Mouse (Mus musculus): ENCODE results near the gene Rhobtb1. TPM values are rescaled to one million over a fixed set of nuclear protein-coding genes. Genes with fewer than 3 reads are reported as not detected.

The Rhobtb1 gene
- total RNA-seq, 1 experiment, result 2.7 TPM

GRCm38 (mm10) chr10:69156462-69156861, 5.2 kb downstream of the Rhobtb1 start:
- Histone ChIP-seq H3K9ac (ENCODE audit: insufficient read depth, low read depth, low read length, poor library complexity, severe bottlenecking) (no peak overlapping the region), H3K4me3 (ENCODE audit: insufficient read depth in 1 of 2, low read depth in 1 of 2, low read length in 2 of 2, poor library complexity in 1 of 2, severe bottlenecking in 1 of 2) (no peak overlapping the region), H3K9me3 (ENCODE audit: control insufficient read depth, insufficient read depth, low read depth, low read length) (no peaks in the 10 kb centered on the region), H3K36me3 (ENCODE audit: control insufficient read depth, insufficient read depth, low read length, poor library complexity, severe bottlenecking) (no peaks in the 10 kb centered on the region), H3K4me1 (ENCODE audit: control insufficient read depth in 2 of 2, insufficient read depth in 2 of 2, low read length in 2 of 2, poor library complexity in 1 of 2) (no peaks in the 10 kb centered on the region; a peak in 1 of 4 replicates), H3K27ac (ENCODE audit: insufficient read depth, low read depth, low read length, poor library complexity, severe bottlenecking) (no peak overlapping the region)
- DNase-seq (ENCODE audit: low read depth, low spot score), result no peak
- in situ Hi-C loops (cut with MboI; ENCODE audit: low sequenced_read_pairs in 2 of 2, unreplicated experiment in 2 of 2), result no loop called here
- TF ChIP-seq ZC3H11A (IDR thresholded peaks at IDR 0.05; ENCODE audit: borderline replicate concordance, low read depth, low read length), result no peak
- TF ChIP-seq HCFC1 (IDR thresholded peaks at IDR 0.05; ENCODE audit: borderline replicate concordance, insufficient read depth, low read length), result no peak
- no peak for TF ChIP-seq MAFK (IDR thresholded peaks at IDR 0.05; ENCODE audit: insufficient read depth, low read depth, low read length)
- TF ChIP-seq CHD2 (IDR thresholded peaks at IDR 0.05; ENCODE audit: low read depth, low read length), result no peak
- TF ChIP-seq ZNF384 (IDR thresholded peaks at IDR 0.05; ENCODE audit: low read depth, low read length), result no peak

- no peak for TF ChIP-seq ZC3H11A (IDR thresholded peaks at IDR 0.05; ENCODE audit: borderline replicate concordance, low read depth, low read length)
- TF ChIP-seq MAFK (IDR thresholded peaks at IDR 0.05; ENCODE audit: insufficient read depth, low read depth, low read length), result no peak
- no peak for TF ChIP-seq CHD2 (IDR thresholded peaks at IDR 0.05; ENCODE audit: low read depth, low read length)
- TF ChIP-seq ZNF384 (IDR thresholded peaks at IDR 0.05; ENCODE audit: low read depth, low read length), result no peak
- no peak for TF ChIP-seq HCFC1 (IDR thresholded peaks at IDR 0.05; ENCODE audit: borderline replicate concordance, insufficient read depth, low read length)
- Histone ChIP-seq H3K36me3 (ENCODE audit: control insufficient read depth, insufficient read depth, low read length, poor library complexity, severe bottlenecking) (no peaks in the 10 kb centered on the region), H3K9me3 (ENCODE audit: control insufficient read depth, insufficient read depth, low read depth, low read length) (no peaks in the 10 kb centered on the region), H3K9ac (ENCODE audit: insufficient read depth, low read depth, low read length, poor library complexity, severe bottlenecking) (no peak overlapping the region), H3K4me1 (ENCODE audit: control insufficient read depth in 2 of 2, insufficient read depth in 2 of 2, low read length in 2 of 2, poor library complexity in 1 of 2) (no peaks in the 10 kb centered on the region; a peak in 1 of 4 replicates), H3K4me3 (ENCODE audit: insufficient read depth in 1 of 2, low read depth in 1 of 2, low read length in 2 of 2, poor library complexity in 1 of 2, severe bottlenecking in 1 of 2) (no peak overlapping the region), H3K27ac (ENCODE audit: insufficient read depth, low read depth, low read length, poor library complexity, severe bottlenecking) (no peak overlapping the region)
- in situ Hi-C loops (cut with MboI; ENCODE audit: low sequenced_read_pairs in 2 of 2, unreplicated experiment in 2 of 2), result no loop called here
- DNase-seq (ENCODE audit: low read depth, low spot score), result no peak
Observed at GRCm38 (mm10) chr10:69157471-69157870, 6.2 kb downstream of the Rhobtb1 start.

DNA sequence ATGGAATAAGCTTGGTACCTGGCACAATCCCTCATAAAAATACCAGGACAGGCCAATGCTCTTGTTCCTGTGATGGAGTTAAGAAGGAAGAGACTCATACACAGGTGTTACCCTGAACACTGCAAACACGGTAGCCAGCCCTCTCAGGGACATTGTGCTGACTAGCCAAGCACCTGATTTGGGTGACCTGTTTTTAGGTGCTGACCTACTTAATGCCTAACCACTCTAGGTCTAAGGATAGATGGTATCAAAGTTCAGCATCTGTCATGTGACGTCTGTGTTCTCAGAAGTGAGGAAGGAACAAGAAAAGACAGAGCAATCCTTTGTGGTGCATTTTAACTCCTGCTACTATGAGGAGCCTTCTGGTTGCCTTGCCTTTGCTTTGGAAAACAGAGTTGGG, 9.6 kb downstream of the Rhobtb1 start:
- Histone ChIP-seq H3K9me3 (ENCODE audit: control insufficient read depth, insufficient read depth, low read depth, low read length) (no peaks in the 10 kb centered on the region), H3K27ac (ENCODE audit: insufficient read depth, low read depth, low read length, poor library complexity, severe bottlenecking) (no peak overlapping the region), H3K36me3 (ENCODE audit: control insufficient read depth, insufficient read depth, low read length, poor library complexity, severe bottlenecking) (no peaks in the 10 kb centered on the region), H3K9ac (ENCODE audit: insufficient read depth, low read depth, low read length, poor library complexity, severe bottlenecking) (no peak overlapping the region), H3K4me1 (ENCODE audit: control insufficient read depth in 2 of 2, insufficient read depth in 2 of 2, low read length in 2 of 2, poor library complexity in 1 of 2) (no peaks in the 10 kb centered on the region; a peak in 1 of 4 replicates), H3K4me3 (ENCODE audit: insufficient read depth in 1 of 2, low read depth in 1 of 2, low read length in 2 of 2, poor library complexity in 1 of 2, severe bottlenecking in 1 of 2) (no peak overlapping the region)
- DNase-seq (ENCODE audit: low read depth, low spot score), result no peak
- TF ChIP-seq ZNF384 (IDR thresholded peaks at IDR 0.05; ENCODE audit: low read depth, low read length) (no peak), ZC3H11A (IDR thresholded peaks at IDR 0.05; ENCODE audit: borderline replicate concordance, low read depth, low read length) (no peak), MAFK (IDR thresholded peaks at IDR 0.05; ENCODE audit: insufficient read depth, low read depth, low read length) (no peak), HCFC1 (IDR thresholded peaks at IDR 0.05; ENCODE audit: borderline replicate concordance, insufficient read depth, low read length) (no peak), CHD2 (IDR thresholded peaks at IDR 0.05; ENCODE audit: low read depth, low read length) (no peak)
- in situ Hi-C loops (cut with MboI; ENCODE audit: low sequenced_read_pairs in 2 of 2, unreplicated experiment in 2 of 2), result no loop called here

- Histone ChIP-seq H3K27ac (ENCODE audit: insufficient read depth, low read depth, low read length, poor library complexity, severe bottlenecking) (no peak overlapping the region), H3K9me3 (ENCODE audit: control insufficient read depth, insufficient read depth, low read depth, low read length) (no peaks in the 10 kb centered on the region), H3K4me1 (ENCODE audit: control insufficient read depth in 2 of 2, insufficient read depth in 2 of 2, low read length in 2 of 2, poor library complexity in 1 of 2) (no peaks in the 10 kb centered on the region; a peak in 1 of 4 replicates), H3K4me3 (ENCODE audit: insufficient read depth in 1 of 2, low read depth in 1 of 2, low read length in 2 of 2, poor library complexity in 1 of 2, severe bottlenecking in 1 of 2) (no peak overlapping the region), H3K9ac (ENCODE audit: insufficient read depth, low read depth, low read length, poor library complexity, severe bottlenecking) (no peak overlapping the region), H3K36me3 (ENCODE audit: control insufficient read depth, insufficient read depth, low read length, poor library complexity, severe bottlenecking) (no peaks in the 10 kb centered on the region)
- TF ChIP-seq ZC3H11A (IDR thresholded peaks at IDR 0.05; ENCODE audit: borderline replicate concordance, low read depth, low read length) (no peak), CHD2 (IDR thresholded peaks at IDR 0.05; ENCODE audit: low read depth, low read length) (no peak), HCFC1 (IDR thresholded peaks at IDR 0.05; ENCODE audit: borderline replicate concordance, insufficient read depth, low read length) (no peak), ZNF384 (IDR thresholded peaks at IDR 0.05; ENCODE audit: low read depth, low read length) (no peak), MAFK (IDR thresholded peaks at IDR 0.05; ENCODE audit: insufficient read depth, low read depth, low read length) (no peak)
- in situ Hi-C loops (cut with MboI; ENCODE audit: low sequenced_read_pairs in 2 of 2, unreplicated experiment in 2 of 2), result no loop called here
- no peak for DNase-seq (ENCODE audit: low read depth, low spot score)
Observed at GRCm38 (mm10) chr10:69161503-69161902, 10.3 kb downstream of the Rhobtb1 start.

DNA sequence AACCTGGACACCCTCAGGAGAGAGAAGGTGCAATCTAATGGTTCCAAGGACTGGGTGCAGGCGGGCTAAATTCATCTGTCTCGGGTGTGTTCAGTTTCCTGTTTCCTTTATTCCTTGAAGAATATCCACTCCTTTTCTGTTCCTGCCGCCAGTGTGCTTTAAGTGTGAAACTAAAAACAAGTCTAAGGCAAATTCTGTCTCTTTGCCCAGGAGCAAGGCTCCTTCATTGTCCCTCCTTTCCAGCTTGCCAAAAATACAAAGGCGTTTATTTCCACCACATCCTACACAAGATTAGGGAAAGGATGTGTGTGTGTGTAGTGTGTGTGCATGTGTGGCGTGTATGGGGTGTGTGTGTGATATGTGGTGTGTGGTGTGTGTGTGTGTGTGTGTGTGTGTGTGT, 11.3 kb downstream of the Rhobtb1 start:
- H3K4me3 ChIP-seq (ENCODE audit: insufficient read depth in 1 of 2, low read depth in 1 of 2, low read length in 2 of 2, poor library complexity in 1 of 2, severe bottlenecking in 1 of 2), result no peak overlapping the region
- DNase-seq (ENCODE audit: low read depth, low spot score), result no peak
- in situ Hi-C loops (cut with MboI; ENCODE audit: low sequenced_read_pairs in 2 of 2, unreplicated experiment in 2 of 2), result no loop called here
- no peak overlapping the region for H3K27ac ChIP-seq (ENCODE audit: insufficient read depth, low read depth, low read length, poor library complexity, severe bottlenecking)
- no peaks in the 10 kb centered on the region; a peak in 1 of 4 replicates for H3K4me1 ChIP-seq (ENCODE audit: control insufficient read depth in 2 of 2, insufficient read depth in 2 of 2, low read length in 2 of 2, poor library complexity in 1 of 2)
- no peaks in the 10 kb centered on the region for H3K36me3 ChIP-seq (ENCODE audit: control insufficient read depth, insufficient read depth, low read length, poor library complexity, severe bottlenecking)
- H3K9ac ChIP-seq (ENCODE audit: insufficient read depth, low read depth, low read length, poor library complexity, severe bottlenecking), result no peak overlapping the region
- TF ChIP-seq ZC3H11A (IDR thresholded peaks at IDR 0.05; ENCODE audit: borderline replicate concordance, low read depth, low read length), result no peak
- H3K9me3 ChIP-seq (ENCODE audit: control insufficient read depth, insufficient read depth, low read depth, low read length), result no peaks in the 10 kb centered on the region

Data from ES-E14 (cell line).